Mouse (Mus musculus): ENCODE results near the gene B3gnt2. TPM values are rescaled to one million over a fixed set of nuclear protein-coding genes. Genes with fewer than 3 reads are reported as not detected.

The B3gnt2 gene
- polyA plus RNA-seq, 1 experiment from 2014 or later: 5.5 TPM

DNA sequence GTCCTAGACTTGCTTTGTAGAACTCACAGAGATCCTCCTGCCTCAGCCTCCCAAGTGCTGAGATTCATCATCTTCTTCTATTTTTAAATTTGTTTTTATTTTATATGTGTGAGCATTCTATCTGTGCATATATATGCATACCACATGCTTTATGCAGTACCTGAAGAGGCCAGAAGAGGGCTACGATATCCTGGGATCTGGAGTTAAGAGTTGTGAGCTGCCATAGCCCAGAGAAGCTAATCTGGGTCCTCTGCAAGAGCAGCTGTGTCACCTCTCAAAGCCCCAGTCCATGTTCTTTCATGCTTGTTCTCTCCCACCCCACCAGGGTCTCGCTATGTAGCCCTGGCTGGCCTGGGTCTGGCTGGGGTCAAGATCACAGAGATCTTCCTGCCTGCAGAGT, 83.2 kb downstream of the B3gnt2 start:
- no peak overlapping the region for H3K9ac ChIP-seq
- no peak overlapping the region for H3K4me3 ChIP-seq
- ATAC-seq (ENCODE audit: low FRiP score, low read depth): no peak
- 86% methylated on average over 2 of the region's 2 CpGs for WGBS
- H3K9me3 ChIP-seq: no peaks in the 10 kb centered on the region
- no peak overlapping the region for H3K4me2 ChIP-seq (replicated peaks)
- no peak overlapping the region for H3K27ac ChIP-seq
- no peaks in the 10 kb centered on the region for H3K4me1 ChIP-seq
- no peaks in the 10 kb centered on the region for H3K27me3 ChIP-seq
- no peaks in the 10 kb centered on the region for H3K36me3 ChIP-seq

DNA sequence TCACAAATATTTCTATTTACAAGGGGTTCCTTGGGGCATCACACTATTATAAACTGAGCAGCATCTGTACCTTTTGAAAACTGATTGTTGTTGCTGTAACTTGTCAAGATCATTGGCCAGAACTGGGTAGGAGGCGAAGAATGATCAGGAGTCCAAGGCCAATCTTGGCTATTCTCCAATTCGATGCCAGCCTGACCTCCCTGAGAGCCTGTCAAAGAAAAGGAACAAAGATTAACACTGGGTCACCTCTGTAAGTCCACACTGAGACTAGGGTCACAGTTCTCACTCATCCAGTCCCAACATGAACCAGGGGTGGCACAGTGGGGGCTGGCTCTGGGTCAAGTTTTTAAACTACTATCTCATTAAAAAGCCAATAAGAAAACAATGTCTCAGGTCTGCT, 85.9 kb downstream of the B3gnt2 start:
- ATAC-seq (ENCODE audit: low FRiP score, low read depth): no peak
- H3K27me3 ChIP-seq: no peaks in the 10 kb centered on the region
- WGBS: 88% methylated on average over 2 of the region's 2 CpGs
- H3K9me3 ChIP-seq: no peaks in the 10 kb centered on the region
- H3K9ac ChIP-seq: no peak overlapping the region
- no peak overlapping the region for H3K4me3 ChIP-seq
- no peak overlapping the region for H3K4me2 ChIP-seq (replicated peaks)
- no peaks in the 10 kb centered on the region for H3K4me1 ChIP-seq
- no peak overlapping the region for H3K27ac ChIP-seq
- H3K36me3 ChIP-seq: no peaks in the 10 kb centered on the region

DNA sequence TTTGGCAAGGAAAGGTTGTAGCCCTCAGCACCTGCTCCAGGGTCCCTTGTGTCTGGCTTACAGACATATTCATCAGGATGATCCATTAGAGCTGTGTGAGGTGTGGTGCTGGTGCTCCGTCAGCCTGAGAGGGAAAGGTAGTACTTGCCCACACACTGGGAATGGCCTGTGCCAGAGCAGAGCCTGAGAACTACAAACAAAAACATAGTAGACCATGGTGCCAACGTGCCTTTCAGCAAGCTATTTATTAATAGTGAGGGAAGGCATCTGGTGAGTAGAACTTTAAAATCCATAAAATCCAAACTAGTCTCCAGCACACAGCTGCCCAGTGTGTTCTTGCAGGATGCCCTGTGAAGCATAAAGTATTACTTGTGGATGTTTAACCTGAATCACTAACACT, 94.5 kb downstream of the B3gnt2 start:
- Histone ChIP-seq H3K4me1 (no peaks in the 10 kb centered on the region), H3K27ac (no peak overlapping the region), H3K36me3 (no peaks in the 10 kb centered on the region), H3K9me3 (no peaks in the 10 kb centered on the region), H3K4me2 (replicated peaks) (no peak overlapping the region), H3K4me3 (no peak overlapping the region), H3K9ac (no peak overlapping the region), H3K27me3 (no peaks in the 10 kb centered on the region)
- WGBS: 66% methylated on average over 2 of the region's 2 CpGs
- no peak for ATAC-seq (ENCODE audit: low FRiP score, low read depth)

DNA sequence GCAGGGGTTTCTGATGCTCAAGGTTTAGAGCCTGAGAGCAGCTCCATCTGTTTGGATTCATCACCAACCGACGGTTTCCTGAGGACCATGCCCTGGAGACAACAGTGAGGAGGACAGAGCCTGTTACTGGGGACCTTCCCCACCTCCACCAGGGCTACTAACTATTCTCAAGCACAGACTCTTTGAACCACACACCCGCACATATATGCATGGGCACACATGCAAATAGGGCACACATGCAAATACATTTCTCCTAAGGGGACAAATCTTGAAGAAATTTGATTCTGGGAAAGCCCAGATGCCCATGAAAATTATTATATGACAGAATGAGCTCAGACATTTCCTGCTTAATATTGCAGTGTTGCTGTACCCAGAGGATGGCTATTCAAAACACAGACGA, 95.3 kb downstream of the B3gnt2 start:
- Histone ChIP-seq H3K4me3 (no peak overlapping the region), H3K27ac (no peak overlapping the region), H3K4me1 (no peaks in the 10 kb centered on the region), H3K27me3 (no peaks in the 10 kb centered on the region), H3K4me2 (replicated peaks) (no peak overlapping the region), H3K9ac (no peak overlapping the region), H3K9me3 (no peaks in the 10 kb centered on the region), H3K36me3 (no peaks in the 10 kb centered on the region)
- WGBS: 82% methylated on average over 4 of the region's 4 CpGs
- ATAC-seq (ENCODE audit: low FRiP score, low read depth): no peak

DNA sequence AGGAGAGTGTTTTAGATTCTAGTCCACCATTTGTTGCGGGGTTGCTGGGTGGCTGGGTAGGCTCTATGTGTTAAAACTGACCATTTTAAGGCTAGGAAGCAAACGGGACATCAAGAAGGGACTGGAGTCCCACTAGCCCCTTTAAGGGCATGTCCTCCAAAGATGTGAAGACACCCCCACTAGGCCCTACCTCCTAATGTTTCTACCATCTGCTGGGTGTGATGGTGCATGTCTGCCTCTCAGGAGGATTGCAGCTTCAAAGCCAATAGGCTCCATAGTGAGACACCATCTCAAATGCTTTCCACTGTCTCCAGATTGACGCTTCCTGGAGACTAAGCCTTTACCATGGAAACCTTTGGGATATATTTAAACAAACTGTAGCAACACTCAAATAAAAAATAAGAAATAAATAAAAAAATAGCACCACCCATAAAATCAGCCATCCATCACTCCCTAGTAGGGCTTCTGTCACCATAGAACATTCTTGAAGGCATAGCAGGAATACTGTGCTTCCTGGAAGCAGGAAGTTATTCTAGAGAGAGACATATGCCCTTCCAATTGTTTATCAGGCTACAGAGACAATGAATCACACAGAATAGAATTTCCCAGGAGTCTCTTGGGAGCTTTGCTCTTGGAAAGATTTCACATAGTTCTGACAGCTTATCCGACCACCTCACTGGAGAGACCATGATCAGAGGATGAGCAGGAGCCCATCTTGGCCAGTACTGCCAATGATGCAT, 97.0 kb downstream of the B3gnt2 start:
- H3K36me3 ChIP-seq: no peaks in the 10 kb centered on the region

DNA sequence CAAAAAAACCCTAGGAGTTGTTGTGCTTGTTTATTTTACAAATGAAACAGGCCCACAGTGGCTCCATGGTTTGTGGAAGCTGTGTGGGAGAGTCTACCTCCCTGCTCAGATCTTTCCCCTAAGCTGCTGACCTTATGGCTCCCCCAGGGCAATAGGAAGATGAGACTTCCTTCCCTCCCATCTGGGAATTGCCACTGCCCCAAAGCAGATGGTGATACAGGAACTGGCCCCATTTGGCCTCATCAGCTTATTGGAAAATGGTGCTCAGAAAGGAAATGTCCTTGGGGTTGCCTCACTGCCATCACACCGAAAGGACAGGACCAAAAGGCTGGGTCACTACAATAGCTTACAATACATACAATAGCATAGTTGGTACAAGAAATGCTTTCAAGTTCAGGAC, 97.7 kb downstream of the B3gnt2 start:
- WGBS: 56% methylated on average over 1 of the region's 1 CpGs
- no peak overlapping the region for H3K4me2 ChIP-seq (replicated peaks)
- no peaks in the 10 kb centered on the region for H3K36me3 ChIP-seq
- no peak for ATAC-seq (ENCODE audit: low FRiP score, low read depth)
- H3K4me3 ChIP-seq: no peak overlapping the region
- no peaks in the 10 kb centered on the region for H3K9me3 ChIP-seq
- no peak overlapping the region for H3K27ac ChIP-seq
- no peaks in the 10 kb centered on the region for H3K27me3 ChIP-seq
- no peak overlapping the region for H3K9ac ChIP-seq
- H3K4me1 ChIP-seq: no peaks in the 10 kb centered on the region

More for the DNA sequence above, 97.0 kb downstream of the B3gnt2 start:
- H3K27me3 ChIP-seq: no peaks in the 10 kb centered on the region
- no peak overlapping the region for H3K9ac ChIP-seq
- H3K27ac ChIP-seq: no peak overlapping the region
- H3K4me2 ChIP-seq (replicated peaks): no peak overlapping the region
- no peak for ATAC-seq (ENCODE audit: low FRiP score, low read depth)
- no peak overlapping the region for H3K4me3 ChIP-seq
- 65% methylated on average over 4 of the region's 4 CpGs for WGBS
- no peaks in the 10 kb centered on the region for H3K9me3 ChIP-seq
- H3K4me1 ChIP-seq: no peaks in the 10 kb centered on the region

DNA sequence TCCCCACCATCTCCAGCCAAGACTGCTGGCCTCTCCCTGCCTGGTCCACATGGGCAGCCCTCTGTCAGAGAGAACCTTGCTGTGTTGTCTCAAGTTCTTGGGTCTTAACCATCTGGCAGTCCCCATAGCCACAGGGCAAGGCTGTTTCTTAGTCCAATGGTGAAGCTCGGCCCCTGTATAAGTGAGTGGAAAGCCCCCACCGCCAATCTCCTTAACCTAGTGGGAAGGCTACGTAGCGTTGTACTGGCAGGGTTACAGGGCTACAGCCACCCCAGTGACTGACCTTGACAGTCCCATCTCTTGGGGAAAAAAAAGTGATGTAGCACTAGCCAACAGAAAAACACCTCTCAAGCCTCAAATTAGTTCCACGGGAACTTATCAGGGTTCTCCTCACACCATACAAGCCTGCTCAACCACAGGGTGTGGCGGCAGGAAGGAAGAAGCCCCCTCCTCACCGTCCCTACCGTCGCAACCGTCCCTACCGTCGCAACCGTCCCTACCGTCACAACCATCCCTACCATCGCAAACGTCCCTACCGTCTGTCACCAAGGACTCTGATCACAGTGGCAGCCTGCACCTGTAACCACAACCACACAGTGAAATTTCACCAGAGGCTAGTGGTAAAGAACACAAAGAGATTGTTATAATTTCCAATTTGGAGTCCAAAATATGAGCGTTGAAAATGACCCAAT, 98.4 kb downstream of the B3gnt2 start:
- H3K27me3 ChIP-seq: no peaks in the 10 kb centered on the region
- 90% methylated on average over 18 of the region's 18 CpGs for WGBS
- no peaks in the 10 kb centered on the region for H3K4me1 ChIP-seq
- no peaks in the 10 kb centered on the region for H3K36me3 ChIP-seq
- no peak overlapping the region for H3K27ac ChIP-seq
- no peaks in the 10 kb centered on the region for H3K9me3 ChIP-seq
- ATAC-seq (ENCODE audit: low FRiP score, low read depth): no peak
- no peak overlapping the region for H3K4me3 ChIP-seq
- no peak overlapping the region for H3K9ac ChIP-seq
- H3K4me2 ChIP-seq (replicated peaks): no peak overlapping the region

DNA sequence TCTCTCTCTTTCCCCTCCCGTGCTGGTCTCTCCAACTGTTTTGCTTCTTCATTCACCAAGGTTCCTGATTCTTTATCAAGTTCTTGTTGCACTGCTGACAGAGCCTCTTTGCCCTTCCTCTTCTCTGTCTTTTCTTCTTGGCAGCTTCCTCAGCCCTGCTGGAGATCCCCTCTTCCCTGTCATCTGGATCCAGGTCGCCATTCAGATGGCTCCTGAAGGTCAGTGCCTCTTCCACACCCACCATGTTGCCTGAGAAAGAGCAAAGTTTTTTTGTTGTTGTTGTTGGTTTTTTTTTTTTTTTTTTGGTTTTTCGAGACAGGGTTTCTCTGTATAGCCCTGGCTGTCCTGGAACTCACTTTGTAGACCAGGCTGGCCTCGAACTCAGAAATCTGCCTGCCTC, 101.0 kb downstream of the B3gnt2 start:
- no peaks in the 10 kb centered on the region for H3K9me3 ChIP-seq
- WGBS: 77% methylated on average over 4 of the region's 4 CpGs
- no peaks in the 10 kb centered on the region for H3K4me1 ChIP-seq
- H3K4me3 ChIP-seq: no peak overlapping the region
- H3K36me3 ChIP-seq: no peaks in the 10 kb centered on the region
- no peak overlapping the region for H3K4me2 ChIP-seq (replicated peaks)
- ATAC-seq (ENCODE audit: low FRiP score, low read depth): no peak
- no peak overlapping the region for H3K9ac ChIP-seq
- H3K27ac ChIP-seq: no peak overlapping the region
- no peaks in the 10 kb centered on the region for H3K27me3 ChIP-seq

DNA sequence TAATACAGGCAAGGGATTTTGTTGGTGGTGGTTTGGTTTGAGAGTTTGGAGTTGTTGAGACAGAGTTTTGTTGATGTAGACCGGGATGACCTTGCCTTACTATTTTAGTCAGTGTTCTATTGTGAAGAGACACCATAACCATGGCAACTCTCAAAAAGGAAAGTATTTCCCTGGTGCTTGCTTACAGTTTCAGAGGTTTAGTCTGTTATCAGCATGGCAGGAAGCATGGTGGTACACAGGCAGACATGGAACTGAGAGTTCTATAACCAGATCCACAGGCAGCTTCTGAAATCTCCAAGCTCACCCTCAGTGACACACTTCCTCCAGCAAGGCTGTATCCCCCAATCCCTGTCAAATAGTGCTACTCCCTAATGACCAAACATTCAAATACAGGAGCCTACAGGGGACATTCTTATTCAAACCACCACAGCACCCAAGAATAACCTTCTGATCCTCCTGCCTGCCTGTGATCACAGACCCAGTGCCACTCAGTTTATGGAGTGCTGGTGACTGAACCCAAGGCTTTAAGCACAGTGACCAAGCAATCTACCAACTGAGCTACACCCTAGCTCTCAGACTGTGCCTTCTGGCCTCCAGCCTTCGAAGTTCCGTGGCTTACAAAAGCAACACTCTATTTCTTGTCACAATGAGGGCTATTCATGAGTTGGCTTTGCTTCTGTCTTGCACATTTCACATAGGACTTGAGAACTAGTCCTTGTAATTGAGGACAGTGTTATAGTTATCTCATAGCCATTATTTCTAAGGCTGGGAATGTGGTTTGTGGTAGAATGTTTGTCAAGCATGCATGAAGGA, 104.4 kb downstream of the B3gnt2 start:
- no peaks in the 10 kb centered on the region for H3K36me3 ChIP-seq
- no peak overlapping the region for H3K9ac ChIP-seq
- no peaks in the 10 kb centered on the region for H3K4me1 ChIP-seq
- H3K27ac ChIP-seq: no peak overlapping the region
- H3K9me3 ChIP-seq: no peaks in the 10 kb centered on the region
- ATAC-seq (ENCODE audit: low FRiP score, low read depth): no peak
- no peak overlapping the region for H3K4me3 ChIP-seq
- no peak overlapping the region for H3K4me2 ChIP-seq (replicated peaks)
- H3K27me3 ChIP-seq: no peaks in the 10 kb centered on the region
- 82% methylated on average over 3 of the region's 3 CpGs for WGBS

DNA sequence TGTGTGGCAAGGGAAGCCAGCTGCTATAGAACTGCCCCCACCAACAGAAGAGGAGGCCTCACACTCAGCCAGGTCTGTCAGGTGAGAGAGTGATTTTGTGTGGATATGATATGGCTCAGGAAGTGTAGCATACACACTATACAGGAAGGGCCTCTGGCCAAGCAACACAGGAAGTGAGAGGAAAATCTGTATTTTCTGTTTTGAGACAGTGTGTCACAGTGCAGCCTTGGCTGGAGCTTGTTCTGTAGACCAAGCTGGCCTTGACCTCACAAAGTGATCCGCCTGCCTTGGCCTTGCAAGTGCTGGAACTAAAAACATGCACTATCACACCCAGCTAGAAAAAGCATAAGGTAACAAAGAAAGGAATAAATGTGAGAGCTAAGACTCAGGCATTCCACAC, 105.6 kb downstream of the B3gnt2 start:
- Histone ChIP-seq H3K27ac (no peak overlapping the region), H3K4me2 (replicated peaks) (no peak overlapping the region), H3K27me3 (no peaks in the 10 kb centered on the region), H3K4me3 (no peak overlapping the region), H3K4me1 (no peaks in the 10 kb centered on the region), H3K36me3 (no peaks in the 10 kb centered on the region), H3K9me3 (no peaks in the 10 kb centered on the region), H3K9ac (no peak overlapping the region)
- WGBS: 85% methylated on average over 1 of the region's 1 CpGs
- ATAC-seq (ENCODE audit: low FRiP score, low read depth): no peak

DNA sequence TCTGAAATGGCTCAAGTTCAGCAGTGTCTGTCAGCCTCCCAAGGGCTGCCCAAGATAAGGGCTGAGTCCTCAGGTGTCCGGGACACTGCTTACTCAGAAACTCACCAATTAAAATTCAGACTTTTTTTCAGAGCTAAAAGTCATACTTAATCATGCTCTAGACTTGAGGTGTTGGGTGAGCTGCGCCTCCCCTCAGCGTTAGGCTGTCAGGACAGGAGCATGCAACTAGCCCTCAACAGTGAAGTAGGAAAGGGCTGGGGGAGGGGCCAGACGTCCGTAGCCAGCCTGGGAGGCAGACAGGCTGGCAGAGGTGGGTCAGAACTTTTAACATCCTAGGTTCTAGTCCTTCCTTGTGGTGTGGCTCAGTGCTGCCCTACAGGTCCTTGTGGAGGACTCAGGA, 108.2 kb downstream of the B3gnt2 start:
- Histone ChIP-seq H3K4me1 (no peaks in the 10 kb centered on the region), H3K36me3 (no peaks in the 10 kb centered on the region), H3K9me3 (no peaks in the 10 kb centered on the region), H3K4me3 (no peak overlapping the region), H3K27ac (no peak overlapping the region), H3K27me3 (no peaks in the 10 kb centered on the region), H3K9ac (no peak overlapping the region), H3K4me2 (replicated peaks) (no peak overlapping the region)
- no peak for ATAC-seq (ENCODE audit: low FRiP score, low read depth)
- WGBS: 34% methylated on average over 5 of the region's 5 CpGs

DNA sequence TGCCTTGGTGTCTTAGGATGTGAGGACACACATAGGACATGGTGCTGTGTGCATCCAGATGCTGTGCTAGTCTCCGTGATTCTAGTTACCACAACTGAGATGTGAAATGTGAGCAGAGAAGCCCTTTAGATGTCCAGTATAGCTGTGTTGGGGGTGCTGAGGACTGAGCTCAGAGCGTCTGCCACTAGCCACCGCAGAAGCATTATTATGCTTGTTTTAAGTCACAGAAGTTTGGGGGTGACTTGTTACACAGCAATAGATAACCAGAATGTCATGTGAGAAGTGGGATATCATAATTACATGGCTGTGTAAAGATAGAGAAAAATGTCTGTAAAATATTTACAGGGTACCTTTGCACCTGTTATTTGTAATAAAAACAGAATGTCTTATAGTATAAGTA, 109.2 kb downstream of the B3gnt2 start:
- Histone ChIP-seq H3K36me3 (no peaks in the 10 kb centered on the region), H3K4me2 (replicated peaks) (no peak overlapping the region), H3K27me3 (no peaks in the 10 kb centered on the region), H3K4me3 (no peak overlapping the region), H3K4me1 (no peaks in the 10 kb centered on the region), H3K9me3 (no peaks in the 10 kb centered on the region), H3K9ac (no peak overlapping the region), H3K27ac (no peak overlapping the region)
- ATAC-seq (ENCODE audit: low FRiP score, low read depth): no peak
- 91% methylated on average over 3 of the region's 3 CpGs for WGBS
